In genomic region chr9:35156002-35156710, GRCm38 (mm10) we compare ENCODE assay signal across 8 mouse cellular contexts. TPM values are rescaled to one million over a fixed set of nuclear protein-coding genes. Genes with fewer than 3 reads are reported as not detected.
DNase-seq lines count a peak whose midpoint lies in the region; ATAC-seq and TF ChIP-seq lines count a peak whose summit lies in the region.
"Had no signal": no experiment of that assay in that cellular context is flagged by ENCODE, and none has a peak within 500 bp of the region (broad histone marks: within the 10 kb centered on the region; RNA-seq: fewer than 3 reads in every experiment).

No protein-coding gene starts in this region.

- H3K27me3 ChIP-seq in liver, adult 2 months (ENCODE audit: control insufficient read depth, insufficient read depth, low read length): no peaks in the 10 kb centered on the region
- no peaks in the 10 kb centered on the region for H3K27me3 ChIP-seq in liver, embryonic 12.5 days (replicated peaks)
- no peaks in the 10 kb centered on the region for H3K27me3 ChIP-seq in embryonic facial prominence, embryonic 13.5 days

- no peak for DNase-seq in liver, adult 2 months (ENCODE audit: extremely low read depth, low read depth, low spot score)
- peak; percentile 72 to 75 for DNase-seq in heart, adult 9 months (ENCODE audit: low spot score in 2 of 2)
- DNase-seq in lung, postnatal 4 days: peak; percentile 48 to 85

- WGBS in liver, adult 2 months: 80% methylated on average over 5 of the region's 5 CpGs
- WGBS in liver, embryonic 12.5 days (ENCODE audit: insufficient replicate concordance): 85% methylated on average over 5 of the region's 5 CpGs
- WGBS in embryonic facial prominence, embryonic 13.5 days: 81% methylated on average over 5 of the region's 5 CpGs

- ATAC-seq in liver, embryonic 12.5 days: no peak
- 0 out of 2 replicates have a peak, but pooled peaks have one; percentile 32 for ATAC-seq in embryonic facial prominence, embryonic 13.5 days (ENCODE audit: insufficient number of reproducible peaks, insufficient read depth, low FRiP score, low TSS enrichment, low read depth)
- no peak for ATAC-seq in CD4-positive, CD25-positive, alpha-beta regulatory T cell, adult 4 months
- no peak for ATAC-seq in granulocyte monocyte progenitor cell, adult 5-6 weeks (replicated peaks; ENCODE audit: poor library complexity, severe bottlenecking)

- H3K27ac ChIP-seq in liver, adult 2 months (replicated peaks; ENCODE audit: insufficient read depth, low read depth, low read length): peak overlapping the region; percentile 37
- H3K27ac ChIP-seq in liver, embryonic 12.5 days: no peak overlapping the region
- peak overlapping the region; percentile 73 for H3K27ac ChIP-seq in embryonic facial prominence, embryonic 13.5 days
- H3K27ac ChIP-seq: macrophage had no signal

- peaks cover 5% of the 10 kb centered on the region for H3K4me1 ChIP-seq in liver, adult 2 months (ENCODE audit: control insufficient read depth, insufficient read depth, low read length)
- H3K4me1 ChIP-seq in liver, embryonic 12.5 days: no peaks in the 10 kb centered on the region
- H3K4me1 ChIP-seq in embryonic facial prominence, embryonic 13.5 days: peaks cover 12% of the 10 kb centered on the region

- H3K9me3 ChIP-seq in liver, embryonic 12.5 days (replicated peaks): no peaks in the 10 kb centered on the region
- no peaks in the 10 kb centered on the region for H3K9me3 ChIP-seq in embryonic facial prominence, embryonic 13.5 days

- no peak for TF ChIP-seq CTCF in liver, adult 2 months (IDR thresholded peaks at IDR 0.05; ENCODE audit: low read depth, low read length)

- no peak overlapping the region; the same call in 1 of the 2 replicates for H3K9ac ChIP-seq in liver, adult 2 months (ENCODE audit: low read depth, low read length)
- H3K9ac ChIP-seq in liver, embryonic 12.5 days: no peak overlapping the region
- H3K9ac ChIP-seq in embryonic facial prominence, embryonic 13.5 days: no peak overlapping the region

- H3K4me3 ChIP-seq in liver, adult 2 months (ENCODE audit: insufficient read depth, low read depth, low read length): no peak overlapping the region
- H3K4me3 ChIP-seq in liver, embryonic 12.5 days: no peak overlapping the region
- H3K4me3 ChIP-seq in embryonic facial prominence, embryonic 13.5 days: no peak overlapping the region

- H3K36me3 ChIP-seq in liver, adult 2 months (ENCODE audit: control insufficient read depth, insufficient read depth, low read length): peaks cover 1% of the 10 kb centered on the region; the same call in 1 of the 2 replicates
- peaks cover 10% of the 10 kb centered on the region for H3K36me3 ChIP-seq in liver, embryonic 12.5 days
- no peaks in the 10 kb centered on the region for H3K36me3 ChIP-seq in embryonic facial prominence, embryonic 13.5 days

- H3K4me2 ChIP-seq in liver, embryonic 12.5 days: no peak overlapping the region
- H3K4me2 ChIP-seq in embryonic facial prominence, embryonic 13.5 days: no peak overlapping the region

- TF ChIP-seq POLR2A in liver, adult 2 months (IDR thresholded peaks at IDR 0.05; ENCODE audit: extremely low read depth, insufficient read depth, low read length): no peak

- H3K79me2 ChIP-seq in liver, adult 2 months (ENCODE audit: control insufficient read depth, insufficient read depth, low read length): peaks cover 26% of the 10 kb centered on the region

RNA-seq across cellular contexts. Expression of gene Dcps, which starts 19.7 kb away (rescaled TPM):
- total RNA-seq in liver, adult 2 months (2014; rRNA removed): 21.0 and 21.2 TPM in 2 replicates
- polyA plus RNA-seq in liver, adult 2 months (2012; rRNA removed): 24.0 and 27.4 TPM in 2 replicates
- polyA plus RNA-seq in liver, embryonic 12.5 days (2016; fragmentation: Nextera tagmentation; extraction: Ambion mirVana): 65.9 and 66.0 TPM in 2 replicates
- 76.2 and 82.1 TPM in 2 replicates for polyA plus RNA-seq in embryonic facial prominence, embryonic 13.5 days (2015; fragmentation: Nextera tagmentation; extraction: Ambion mirVana)
- 10 to 100 TPM; 70.6 to 90.4 TPM for polyA plus RNA-seq in CD4-positive, CD25-positive, alpha-beta regulatory T cell, adult 4 months (2017; shearing (Covaris generic))
- total RNA-seq in granulocyte monocyte progenitor cell, adult 5-6 weeks (2014; fragmentation: Nextera tagmentation): 68.1 and 71.8 TPM in 2 replicates
- total RNA-seq in granulocyte monocyte progenitor cell, adult 5-6 weeks (2017): 61.8 and 66.6 TPM in 2 replicates

RNA-seq across cellular contexts. Expression of gene St3gal4, which starts 37.1 kb away (rescaled TPM):
- total RNA-seq in liver, adult 2 months (2014; rRNA removed): 72.2 and 74.6 TPM in 2 replicates
- 26.5 TPM in 2 replicates for polyA plus RNA-seq in liver, adult 2 months (2012; rRNA removed)
- 27.9 and 30.1 TPM in 2 replicates for polyA plus RNA-seq in liver, embryonic 12.5 days (2016; fragmentation: Nextera tagmentation; extraction: Ambion mirVana)
- polyA plus RNA-seq in embryonic facial prominence, embryonic 13.5 days (2015; fragmentation: Nextera tagmentation; extraction: Ambion mirVana): 42.0 and 48.2 TPM in 2 replicates
- 10 to 100 TPM; 16.8 to 22.5 TPM for polyA plus RNA-seq in CD4-positive, CD25-positive, alpha-beta regulatory T cell, adult 4 months (2017; shearing (Covaris generic))
- 39.2 and 44.6 TPM in 2 replicates for total RNA-seq in granulocyte monocyte progenitor cell, adult 5-6 weeks (2014; fragmentation: Nextera tagmentation)
- total RNA-seq in granulocyte monocyte progenitor cell, adult 5-6 weeks (2017): 35.6 and 41.8 TPM in 2 replicates

RNA-seq across cellular contexts. Expression of gene Srpr, which starts 43.8 kb away (rescaled TPM):
- total RNA-seq in liver, adult 2 months (2014; rRNA removed): 55.2 and 75.4 TPM in 2 replicates
- polyA plus RNA-seq in liver, adult 2 months (2012; rRNA removed): 88.5 and 91.0 TPM in 2 replicates
- 70.8 and 73.3 TPM in 2 replicates for polyA plus RNA-seq in liver, embryonic 12.5 days (2016; fragmentation: Nextera tagmentation; extraction: Ambion mirVana)
- polyA plus RNA-seq in embryonic facial prominence, embryonic 13.5 days (2015; fragmentation: Nextera tagmentation; extraction: Ambion mirVana): 129 and 145 TPM in 2 replicates
- polyA plus RNA-seq in CD4-positive, CD25-positive, alpha-beta regulatory T cell, adult 4 months (2017; shearing (Covaris generic)): 100 to 1,000 TPM in 1 of 2 experiments, 10 to 100 TPM in 1; 90.5 to 119 TPM
- 71.1 and 86.8 TPM in 2 replicates for total RNA-seq in granulocyte monocyte progenitor cell, adult 5-6 weeks (2014; fragmentation: Nextera tagmentation)
- 75.6 and 85.4 TPM in 2 replicates for total RNA-seq in granulocyte monocyte progenitor cell, adult 5-6 weeks (2017)

RNA-seq across cellular contexts. Expression of gene Tirap, which starts 43.9 kb away (rescaled TPM):
- total RNA-seq in liver, adult 2 months (2014; rRNA removed): 12.3 and 13.3 TPM in 2 replicates
- polyA plus RNA-seq in liver, adult 2 months (2012; rRNA removed): 23.6 and 24.2 TPM in 2 replicates
- polyA plus RNA-seq in liver, embryonic 12.5 days (2016; fragmentation: Nextera tagmentation; extraction: Ambion mirVana): 6.6 TPM in 2 replicates
- polyA plus RNA-seq in embryonic facial prominence, embryonic 13.5 days (2015; fragmentation: Nextera tagmentation; extraction: Ambion mirVana): 11.8 and 12.4 TPM in 2 replicates
- polyA plus RNA-seq in CD4-positive, CD25-positive, alpha-beta regulatory T cell, adult 4 months (2017; shearing (Covaris generic)): 1 to 10 TPM; 4.1 to 7.2 TPM
- 10.4 and 12.5 TPM in 2 replicates for total RNA-seq in granulocyte monocyte progenitor cell, adult 5-6 weeks (2014; fragmentation: Nextera tagmentation)
- total RNA-seq in granulocyte monocyte progenitor cell, adult 5-6 weeks (2017): 9.7 and 10.2 TPM in 2 replicates

RNA-seq across cellular contexts. Expression of gene Foxred1, which starts 54.7 kb away (rescaled TPM):
- total RNA-seq in liver, adult 2 months (2014; rRNA removed): 27.6 and 31.8 TPM in 2 replicates
- 21.6 and 28.9 TPM in 2 replicates for polyA plus RNA-seq in liver, adult 2 months (2012; rRNA removed)
- polyA plus RNA-seq in liver, embryonic 12.5 days (2016; fragmentation: Nextera tagmentation; extraction: Ambion mirVana): 38.3 and 39.6 TPM in 2 replicates
- polyA plus RNA-seq in embryonic facial prominence, embryonic 13.5 days (2015; fragmentation: Nextera tagmentation; extraction: Ambion mirVana): 41.8 and 44.9 TPM in 2 replicates
- polyA plus RNA-seq in CD4-positive, CD25-positive, alpha-beta regulatory T cell, adult 4 months (2017; shearing (Covaris generic)): 10 to 100 TPM; 26.3 to 55.3 TPM
- total RNA-seq in granulocyte monocyte progenitor cell, adult 5-6 weeks (2014; fragmentation: Nextera tagmentation): 33.0 and 46.3 TPM in 2 replicates
- 34.3 and 38.1 TPM in 2 replicates for total RNA-seq in granulocyte monocyte progenitor cell, adult 5-6 weeks (2017)
